ENCODE assay signal across 8 mouse cellular contexts in genomic region chr16:13902888-13903483, GRCm38 (mm10). TPM values are rescaled to one million over a fixed set of nuclear protein-coding genes. Genes with fewer than 3 reads are reported as not detected.
DNase-seq lines count a peak whose midpoint lies in the region; ATAC-seq and TF ChIP-seq lines count a peak whose summit lies in the region.

Gene Pdxdc1, minus strand, starts transcription at chr16:13903131.
Gene Mpv17l, plus strand, starts transcription at chr16:13903161.

- DNase-seq in MEL (ENCODE audit: low read depth, low spot score) = peak; percentile 97
- peak; percentile 97 to 99 for DNase-seq in cerebellum, adult 2 months
- DNase-seq in forebrain, postnatal 0 days = peak; percentile 99
- peak; percentile 97 for DNase-seq in heart, postnatal 4 days
- DNase-seq in layer of hippocampus, adult 8-10 months (ENCODE audit: low spot score in 2 of 2) = peak; percentile 96 to 98
- peak; percentile 95 for DNase-seq in ovary, adult 18-20 months (ENCODE audit: low spot score)
- DNase-seq in thymus, postnatal 0 days (ENCODE audit: low spot score) = peak; percentile 95

- peaks cover 14 to 16% of the 10 kb centered on the region in 2 experiments for H3K4me1 ChIP-seq in MEL (ENCODE audit: control insufficient read depth in 1 of 2, insufficient read depth in 2 of 2, low read length in 2 of 2)
- peaks cover 2% of the 10 kb centered on the region; the same call in 1 of the 2 replicates for H3K4me1 ChIP-seq in cerebellum, adult 2 months (ENCODE audit: control insufficient read depth, insufficient read depth, low read length)
- H3K4me1 ChIP-seq in forebrain, postnatal 0 days (ENCODE audit: insufficient read depth) = peaks cover 4% of the 10 kb centered on the region; the same call in 1 of the 2 replicates
- H3K4me1 ChIP-seq in lung, embryonic 15.5 days = peaks cover 12% of the 10 kb centered on the region

- no peaks in the 10 kb centered on the region for H3K27me3 ChIP-seq in MEL (ENCODE audit: control insufficient read depth in 1 of 2, insufficient read depth in 2 of 2, low read length in 2 of 2)
- H3K27me3 ChIP-seq in cerebellum, adult 2 months (ENCODE audit: control insufficient read depth, insufficient read depth, low read length) = no peaks in the 10 kb centered on the region
- no peaks in the 10 kb centered on the region for H3K27me3 ChIP-seq in forebrain, postnatal 0 days (ENCODE audit: insufficient read depth, low read length)
- no peaks in the 10 kb centered on the region for H3K27me3 ChIP-seq in lung, embryonic 15.5 days

- peak in 1 of 2 experiments; percentile 80; a peak in 3 of 4 replicates for TF ChIP-seq POLR2A in MEL (IDR thresholded peaks at IDR 0.05; ENCODE audit: control insufficient read depth in 1 of 2, insufficient read depth in 1 of 2, low read depth in 1 of 2, low read length in 2 of 2, poor library complexity in 1 of 2)
- peak; percentile 78 for TF ChIP-seq POLR2A in cerebellum, adult 2 months (IDR thresholded peaks at IDR 0.05; ENCODE audit: borderline replicate concordance, insufficient read depth, low read length)

- H3K79me2 ChIP-seq in MEL (ENCODE audit: control insufficient read depth, insufficient read depth, low read length, poor library complexity) = peaks cover 25% of the 10 kb centered on the region

- H3K4me3 ChIP-seq in MEL (ENCODE audit: control insufficient read depth in 1 of 2, insufficient read depth in 1 of 2, low read depth in 2 of 2, low read length in 2 of 2) = peak within 1 kb of the TSS; percentile 74 to 86
- H3K4me3 ChIP-seq in cerebellum, adult 2 months (replicated peaks; ENCODE audit: insufficient read depth, low read depth, low read length) = peak within 1 kb of the TSS; percentile 85
- H3K4me3 ChIP-seq in forebrain, postnatal 0 days (ENCODE audit: low read depth, low read length) = peak within 1 kb of the TSS; percentile 90
- peak within 1 kb of the TSS; percentile 93 for H3K4me3 ChIP-seq in lung, embryonic 15.5 days

- H3K36me3 ChIP-seq in MEL (ENCODE audit: control insufficient read depth in 1 of 2, insufficient read depth in 2 of 2, low read length in 2 of 2) = peaks cover 0 to 30% of the 10 kb centered on the region in 2 experiments; a peak in 2 of 4 replicates
- H3K36me3 ChIP-seq in forebrain, postnatal 0 days (ENCODE audit: insufficient read depth) = no peaks in the 10 kb centered on the region
- H3K36me3 ChIP-seq in lung, embryonic 15.5 days = no peaks in the 10 kb centered on the region

- no peaks in the 10 kb centered on the region for H3K9me3 ChIP-seq in MEL (replicated peaks; ENCODE audit: insufficient read depth, low read length)
- H3K9me3 ChIP-seq in forebrain, postnatal 0 days (ENCODE audit: low read length) = no peaks in the 10 kb centered on the region
- H3K9me3 ChIP-seq in lung, embryonic 15.5 days = no peaks in the 10 kb centered on the region

- peak; percentile 97 for ATAC-seq in forebrain, postnatal 0 days
- ATAC-seq in lung, embryonic 15.5 days (ENCODE audit: borderline replicate concordance, extremely low read depth, low FRiP score, low TSS enrichment) = peak; percentile 98

- no peak for TF ChIP-seq CTCF in MEL (IDR thresholded peaks at IDR 0.05 in 2 of 3, conservative IDR thresholded peaks at IDR 0.05 in 1 of 3; ENCODE audit: control insufficient read depth in 1 of 3, insufficient read depth in 1 of 3, low read depth in 2 of 3, low read length in 3 of 3, poor library complexity in 1 of 3, severe bottlenecking in 1 of 3)
- no peak for TF ChIP-seq CTCF in cerebellum, adult 2 months (IDR thresholded peaks at IDR 0.05; ENCODE audit: borderline replicate concordance, insufficient read depth, low read depth, low read length)
- TF ChIP-seq CTCF in forebrain, postnatal 0 days (IDR thresholded peaks at IDR 0.05; ENCODE audit: low read depth) = 0 out of 2 replicates have a peak, but pooled peaks have one; percentile 3

- TF ChIP-seq EP300 in MEL (IDR thresholded peaks at IDR 0.05; ENCODE audit: low read depth in 1 of 2, low read length in 2 of 2) = no peak

- no peak for TF ChIP-seq RAD21 in MEL (IDR thresholded peaks at IDR 0.05; ENCODE audit: low read depth, low read length)

- under 1% methylated on average over 52 of the region's 57 CpGs for WGBS in cerebellum, adult 2 months
- 2% methylated on average over 55 of the region's 57 CpGs for WGBS in forebrain, postnatal 0 days
- WGBS in lung, embryonic 15.5 days = under 1% methylated on average over 52 of the region's 57 CpGs

- H3K4me2 ChIP-seq in forebrain, postnatal 0 days (ENCODE audit: low read depth) = peak within 1 kb of the TSS; percentile 67
- H3K4me2 ChIP-seq in lung, embryonic 15.5 days = peak within 1 kb of the TSS; percentile 70

- peak within 1 kb of the TSS; percentile 83 for H3K27ac ChIP-seq in MEL (ENCODE audit: control insufficient read depth, low read depth, low read length)
- H3K27ac ChIP-seq in cerebellum, adult 2 months (ENCODE audit: insufficient read depth, low read length) = peak within 1 kb of the TSS; percentile 75
- H3K27ac ChIP-seq in forebrain, postnatal 0 days (ENCODE audit: low read depth, low read length) = peak within 1 kb of the TSS; percentile 94
- H3K27ac ChIP-seq in lung, embryonic 15.5 days = peak within 1 kb of the TSS; percentile 80

- H3K9ac ChIP-seq in MEL (ENCODE audit: control insufficient read depth, low read depth, low read length, poor library complexity, severe bottlenecking) = peak within 1 kb of the TSS; percentile 77
- peak within 1 kb of the TSS; percentile 89 for H3K9ac ChIP-seq in forebrain, postnatal 0 days
- peak within 1 kb of the TSS; percentile 89 for H3K9ac ChIP-seq in lung, embryonic 15.5 days

TF ChIP-seq in MEL, 35 proteins besides CTCF, POLR2A, EP300 and RAD21 (continues in another document):
- TF ChIP-seq MAZ (IDR thresholded peaks at IDR 0.05; ENCODE audit: low read depth, low read length) = peak; percentile 68
- TF ChIP-seq JUND (IDR thresholded peaks at IDR 0.05; ENCODE audit: low read depth, low read length) = no peak
- TF ChIP-seq E2F4 (IDR thresholded peaks at IDR 0.05; ENCODE audit: borderline replicate concordance, low read depth, low read length) = no peak
- TF ChIP-seq CHD1 (IDR thresholded peaks at IDR 0.05; ENCODE audit: low read depth, low read length) = 0 out of 2 replicates have a peak, but pooled peaks have one; percentile 19
- TF ChIP-seq USF2 (IDR thresholded peaks at IDR 0.05; ENCODE audit: borderline replicate concordance in 1 of 2, insufficient read depth in 1 of 2, low read depth in 1 of 2, low read length in 2 of 2) = no peak
- no peak for TF ChIP-seq MYB (IDR thresholded peaks at IDR 0.05; ENCODE audit: low read depth, low read length)
- TF ChIP-seq ZKSCAN1 (IDR thresholded peaks at IDR 0.05; ENCODE audit: low read depth, low read length) = no peak
- TF ChIP-seq SIN3A (IDR thresholded peaks at IDR 0.05; ENCODE audit: low read length) = peak; percentile 86
- TF ChIP-seq POLR2AphosphoS2 (IDR thresholded peaks at IDR 0.05; ENCODE audit: low read length) = 0 out of 2 replicates have a peak, but pooled peaks have one; percentile 29
- no peak for TF ChIP-seq GATA1 (IDR thresholded peaks at IDR 0.05; ENCODE audit: low read depth, low read length)
- TF ChIP-seq MEF2A (IDR thresholded peaks at IDR 0.05; ENCODE audit: extremely low read depth, insufficient replicate concordance, low read depth, low read length, poor library complexity, severe bottlenecking) = no peak
- no peak for TF ChIP-seq POLR2AphosphoS5 (IDR thresholded peaks at IDR 0.05; ENCODE audit: borderline replicate concordance, low read depth, low read length)
- peak; percentile 83 for TF ChIP-seq HCFC1 (IDR thresholded peaks at IDR 0.05; ENCODE audit: low read depth, low read length)
- no peak; the same call in 1 of the 2 replicates for TF ChIP-seq KAT2A (conservative IDR thresholded peaks at IDR 0.05; ENCODE audit: low read depth, low read length)
- no peak for TF ChIP-seq TBP (IDR thresholded peaks at IDR 0.05; ENCODE audit: low read depth, low read length)
- no peak for TF ChIP-seq RCOR1 (IDR thresholded peaks at IDR 0.05; ENCODE audit: low read depth, low read length)
- TF ChIP-seq ELF1 (IDR thresholded peaks at IDR 0.05; ENCODE audit: low read depth, low read length) = peak; percentile 73
- no peak for TF ChIP-seq CHD2 (IDR thresholded peaks at IDR 0.05; ENCODE audit: low read length)
- TF ChIP-seq TAL1 (IDR thresholded peaks at IDR 0.05; ENCODE audit: low read length) = no peak
- 0 out of 2 replicates have a peak, but pooled peaks have one; percentile 13 for TF ChIP-seq TCF12 (IDR thresholded peaks at IDR 0.05; ENCODE audit: low read depth, low read length)
- no peak for TF ChIP-seq BHLHE40 (IDR thresholded peaks at IDR 0.05; ENCODE audit: borderline replicate concordance, low read depth, low read length)
- TF ChIP-seq ZC3H11A (IDR thresholded peaks at IDR 0.05; ENCODE audit: low read depth, low read length) = no peak
- TF ChIP-seq ZNF384 (IDR thresholded peaks at IDR 0.05; ENCODE audit: low read depth, low read length) = no peak

RNA-seq across cellular contexts. Expression of gene Pdxdc1, which starts in this region (rescaled TPM):
- total RNA-seq in MEL (2012; rRNA removed) = 36.0 and 37.4 TPM in 2 replicates
- polyA plus RNA-seq in MEL (2012; ENCODE audit: insufficient read depth in 1 of 2, insufficient read length in 2 of 2, low read depth in 1 of 2, low replicate concordance in 2 of 2, missing spikeins in 1 of 2) = 10 to 100 TPM in 1 of 2 experiments, not detected in 1; 64.2 TPM
- 94.7 and 105 TPM in 2 replicates for polyA plus RNA-seq in cerebellum, adult 2 months (2012; rRNA removed)
- total RNA-seq in forebrain, postnatal 0 days (2014; rRNA removed) = 67.4 and 70.8 TPM in 2 replicates
- polyA plus RNA-seq in forebrain, postnatal 0 days (2015; fragmentation: Nextera tagmentation; extraction: Ambion mirVana) = 54.4 and 60.2 TPM in 2 replicates
- total RNA-seq in heart, postnatal 4 days (2021) = 10 to 100 TPM; 87.8 to 88.9 TPM
- 10 to 100 TPM; 72.3 to 79.6 (median 74.5) TPM for total RNA-seq in layer of hippocampus, adult 8-10 months (2022)
- polyA plus RNA-seq in lung, embryonic 15.5 days (2015; fragmentation: Nextera tagmentation; extraction: Ambion mirVana) = 81.9 and 82.5 TPM in 2 replicates
- 36.3 and 38.5 TPM in 2 replicates for polyA plus RNA-seq in thymus, postnatal 0 days (2015; fragmentation: Nextera tagmentation; extraction: Ambion mirVana)

RNA-seq across cellular contexts. Expression of gene Mpv17l, which starts in this region (rescaled TPM):
- 0.77 and 1.2 TPM in 2 replicates for total RNA-seq in MEL (2012; rRNA removed)
- 1 to 10 TPM in 1 of 2 experiments, not detected in 1; 2.3 TPM for polyA plus RNA-seq in MEL (2012; ENCODE audit: insufficient read depth in 1 of 2, insufficient read length in 2 of 2, low read depth in 1 of 2, low replicate concordance in 2 of 2, missing spikeins in 1 of 2)
- 30.7 and 36.7 TPM in 2 replicates for polyA plus RNA-seq in cerebellum, adult 2 months (2012; rRNA removed)
- 43.7 and 44.3 TPM in 2 replicates for total RNA-seq in forebrain, postnatal 0 days (2014; rRNA removed)
- polyA plus RNA-seq in forebrain, postnatal 0 days (2015; fragmentation: Nextera tagmentation; extraction: Ambion mirVana) = 34.6 and 46.1 TPM in 2 replicates
- total RNA-seq in heart, postnatal 4 days (2021) = 1 to 10 TPM; 1.3 to 2.1 TPM
- 10 to 100 TPM; 74.4 to 77.8 (median 75.4) TPM for total RNA-seq in layer of hippocampus, adult 8-10 months (2022)
- polyA plus RNA-seq in lung, embryonic 15.5 days (2015; fragmentation: Nextera tagmentation; extraction: Ambion mirVana) = 8.4 and 9.2 TPM in 2 replicates
- polyA plus RNA-seq in thymus, postnatal 0 days (2015; fragmentation: Nextera tagmentation; extraction: Ambion mirVana) = 0.79 and 1.3 TPM in 2 replicates

Comparison
In these comparisons a context has a peak if more than half of its experiments do, and no peak if none do; other contexts are left out.
1. Peak in every context shown above with its lines: DNase-seq, ATAC-seq, H3K4me3 ChIP-seq and H3K27ac ChIP-seq.
2. RNA of gene Mpv17l (total RNA-seq): 74.4 to 77.8 TPM in layer of hippocampus, adult 8-10 months and 43.7 to 44.3 TPM in forebrain, postnatal 0 days; 1.3 to 2.1 TPM in heart, postnatal 4 days and 0.77 to 1.2 TPM in MEL; every median in the first group is over 10 times any median in the second.